Mouse (Mus musculus): ENCODE measurements at regions not wholly inside any gene's neighbourhood (a gene's known extent, or its start where the extent isn't known, plus 50 kb on each side); places are given as distances from the start of the nearest gene placed in this dataset.

DNA sequence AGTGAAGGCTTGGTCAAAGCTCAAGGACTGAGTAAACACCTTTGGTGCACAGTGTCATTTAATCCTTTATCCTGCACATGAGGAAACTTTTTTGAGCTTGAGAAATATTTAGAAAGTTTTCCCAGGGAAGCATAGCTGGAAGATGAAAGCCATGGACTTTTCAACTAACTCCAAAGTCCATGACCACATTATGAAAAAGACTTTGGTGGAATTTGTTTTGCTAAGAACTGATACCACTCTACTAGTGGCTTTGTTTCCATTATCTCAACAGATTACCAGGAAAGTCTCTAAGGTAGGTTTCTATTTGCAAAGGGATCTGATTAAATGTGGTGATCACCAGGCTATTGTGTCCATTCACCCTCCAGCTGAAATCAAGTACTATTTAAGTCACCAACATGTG lies 107.2 kb upstream of the Cop1 start:
- TF ChIP-seq CTCF (IDR thresholded peaks at IDR 0.05; ENCODE audit: low read depth, low read length), result no peak
- TF ChIP-seq GATA1 (IDR thresholded peaks at IDR 0.05; ENCODE audit: borderline replicate concordance, low read length), result no peak
- no peak for TF ChIP-seq TAL1 (conservative IDR thresholded peaks at IDR 0.05; ENCODE audit: low read depth, low read length)

Data from G1E (cell line).